Mouse (Mus musculus) liver, embryonic 14.5 days (tissue): ENCODE data around the gene Whamm. TPM values are rescaled to one million over a fixed set of nuclear protein-coding genes. Genes with fewer than 3 reads are reported as not detected.

Experiments used
- ATAC-seq: fragments of 200-750 bp; cut with Nextera tagmentation; 2 replicates; pipeline ENCODE4 v1.8.0; 2017; ENCODE audit warnings: moderate number of reproducible peaks, mild to moderate bottlenecking, moderate library complexity; ENCODE audit not compliant: insufficient read depth
- DNase-seq, 3 experiments: peaks; one replicate each; pipeline ENCODE4 v3.0.0-alpha.2; 2012 to 2013; ENCODE audit warnings: low read depth in 3 of 3, low spot score in 3 of 3
- H3K27ac ChIP-seq: fragments of 300-500 bp; sonication (generic); 2 replicates; pipeline ENCODE4 v1.5.1; 2014; ENCODE audit warnings: moderate library complexity, mild to moderate bottlenecking, control low read depth, inconsistent platforms
- H3K27me3 ChIP-seq: fragments of 300-500 bp; sonication (generic); 2 replicates; pipeline ENCODE4 v1.6.1; 2014; ENCODE audit warnings: mild to moderate bottlenecking, low read length, moderate library complexity; ENCODE audit not compliant: control insufficient read depth, insufficient read depth
- H3K36me3 ChIP-seq: fragments of 300-500 bp; sonication (generic); replicated peaks from 2 replicates; pipeline ENCODE4 v1.6.1; 2014; ENCODE audit warnings: low read depth; ENCODE audit not compliant: control insufficient read depth, insufficient read depth
- H3K4me1 ChIP-seq, 2 experiments: fragments of 200-500 bp in 1 of 2; fragments of 300-500 bp in 1 of 2; sonication (generic) in 1 of 2; replicated peaks; 2 replicates each; pipeline ENCODE4 v1.6.1; 2012 to 2014; ENCODE audit warnings: antibody characterized with exemption in 1 of 2, inconsistent platforms in 1 of 2, low read length in 1 of 2; ENCODE audit not compliant: control insufficient read depth in 2 of 2, insufficient read depth in 2 of 2
- H3K4me2 ChIP-seq: fragments of 300-500 bp; sonication (generic); 2 replicates; pipeline ENCODE4 v1.6.1; 2014; ENCODE audit warnings: low read depth, mild to moderate bottlenecking, control low read depth, moderate library complexity
- H3K4me3 ChIP-seq, 2 experiments: fragments of 200-500 bp in 1 of 2; fragments of 300-500 bp in 1 of 2; sonication (generic) in 1 of 2; 2 replicates each; pipeline ENCODE4 v1.5.1; 2012 to 2014; ENCODE audit warnings: low read depth in 2 of 2, low read length in 2 of 2, mild to moderate bottlenecking in 2 of 2, control low read depth in 1 of 2, inconsistent platforms in 1 of 2, moderate library complexity in 1 of 2; ENCODE audit not compliant: insufficient read depth in 1 of 2
- H3K9ac ChIP-seq: fragments of 300-500 bp; sonication (generic); replicated peaks from 2 replicates; pipeline ENCODE4 v1.6.1; 2014; ENCODE audit warnings: mild to moderate bottlenecking, control low read depth, moderate library complexity
- H3K9me3 ChIP-seq: fragments of 300-500 bp; sonication (generic); 2 replicates; pipeline ENCODE4 v1.6.1; 2016; ENCODE audit warnings: low read length, mixed read lengths; ENCODE audit not compliant: control insufficient read depth
- CTCF ChIP-seq: IDR thresholded peaks from 2 replicates; pipeline ENCODE4 v1.5.1; 2016; ENCODE audit warnings: antibody characterized with exemption, low read depth, control low read depth
- EP300 ChIP-seq: IDR thresholded peaks from 2 replicates; pipeline ENCODE4 v1.6.1; 2016; ENCODE audit warnings: antibody characterized with exemption, low read depth
- WGBS: fragments of 180-500 bp; shearing (Covaris S2); extraction: QIAGEN DNeasy Blood & Tissue Kit; methylation state at CpG from one replicate; pipeline ENCODE4 v1.1.7; 2014; ENCODE audit not compliant: insufficient replicate concordance; 5-methylcytosine and 5-hydroxymethylcytosine counted together
- polyA plus RNA-seq, 2 experiments: library from polyadenylated mRNA; depleted of rRNA in 1 of 2; stranded (reverse) in 1 of 2; unstranded in 1 of 2; fragments of >200 nt; fragmentation: Nextera tagmentation in 1 of 2; extraction: Ambion mirVana in 1 of 2; gene quantifications; 2 replicates each; pipeline versions ENCODE4 v1.2.1 to v1.2.3; 2012 to 2014

The Whamm gene
- polyA plus RNA-seq, 2 experiments, result 6.3 to 6.9 TPM

DNA sequence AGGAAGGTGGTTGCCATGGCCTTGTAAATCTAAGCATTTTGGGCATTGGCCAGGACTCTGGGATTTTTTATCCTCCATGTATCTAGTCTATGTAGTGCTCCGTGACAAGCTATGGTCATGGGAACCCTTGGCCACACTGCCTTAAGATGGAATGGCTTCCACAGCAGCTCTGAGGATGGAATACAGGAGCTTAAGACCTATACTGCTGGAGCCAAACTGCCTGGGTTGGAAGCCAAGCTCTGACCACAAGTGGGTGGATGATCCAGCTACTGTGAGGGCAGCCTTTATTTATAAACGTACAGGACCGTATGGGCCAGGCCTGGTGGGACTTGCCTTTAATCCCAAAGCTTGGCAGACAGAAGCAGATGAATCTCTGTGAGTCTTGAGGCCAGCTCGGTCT, 34.6 kb upstream of the Whamm start:
- Histone ChIP-seq H3K36me3 (peaks cover 4% of the 10 kb centered on the region), H3K27me3 (no peaks in the 10 kb centered on the region), H3K4me1 (0 out of 4 replicates have a peak, but pooled peaks cover 0 to 5% of the 10 kb centered on the region in 2 experiments), H3K9ac (no peak overlapping the region), H3K4me3 (no peak overlapping the region), H3K4me2 (no peak overlapping the region), H3K9me3 (no peaks in the 10 kb centered on the region; the same call in 1 of the 2 replicates), H3K27ac (no peak overlapping the region)
- DNase-seq (no peak), ATAC-seq (no peak)
- no peak for TF ChIP-seq EP300
- TF ChIP-seq CTCF, result no peak
- 76% methylated on average over 4 of the region's 4 CpGs for WGBS

DNA sequence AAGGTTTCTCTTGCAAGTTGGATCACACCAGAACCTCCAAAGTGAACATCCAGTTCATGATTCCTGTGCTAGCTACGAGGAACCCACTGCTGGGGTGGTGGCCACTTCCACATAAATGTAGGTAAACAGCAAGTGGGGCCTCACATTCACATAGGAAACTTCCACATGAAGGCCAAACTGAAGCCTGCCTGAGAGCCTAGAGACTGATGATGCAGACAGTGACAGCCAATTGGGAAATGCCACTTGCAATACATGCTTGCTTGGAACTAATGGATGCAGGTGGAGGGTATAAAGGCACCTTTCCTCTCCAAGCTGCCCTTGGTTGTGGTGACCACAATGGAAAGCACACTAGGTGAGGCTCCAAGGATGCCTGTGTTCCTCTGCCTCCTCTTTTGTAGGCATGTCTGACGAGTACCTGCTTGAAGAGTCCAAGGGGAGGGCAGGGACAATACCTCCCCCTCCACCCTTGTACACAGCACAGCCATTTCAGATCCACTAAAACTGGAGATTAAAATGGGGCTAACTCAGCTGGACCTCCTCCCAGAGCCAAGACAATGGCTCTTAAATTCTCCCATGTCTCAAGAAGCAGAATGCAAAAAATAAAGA, 32.9 kb upstream of the Whamm start:
- no peak for DNase-seq
- Histone ChIP-seq H3K36me3 (no peaks in the 10 kb centered on the region; the same call in 1 of the 2 replicates), H3K27me3 (no peaks in the 10 kb centered on the region), H3K4me2 (no peak overlapping the region), H3K9me3 (no peaks in the 10 kb centered on the region; the same call in 1 of the 2 replicates), H3K4me1 (0 out of 4 replicates have a peak, but pooled peaks cover 0 to 8% of the 10 kb centered on the region in 2 experiments), H3K4me3 (no peak overlapping the region), H3K27ac (no peak overlapping the region), H3K9ac (no peak overlapping the region)
- TF ChIP-seq CTCF, result no peak
- TF ChIP-seq EP300, result no peak
- 43% methylated on average over 2 of the region's 2 CpGs for WGBS
- no peak for ATAC-seq

DNA sequence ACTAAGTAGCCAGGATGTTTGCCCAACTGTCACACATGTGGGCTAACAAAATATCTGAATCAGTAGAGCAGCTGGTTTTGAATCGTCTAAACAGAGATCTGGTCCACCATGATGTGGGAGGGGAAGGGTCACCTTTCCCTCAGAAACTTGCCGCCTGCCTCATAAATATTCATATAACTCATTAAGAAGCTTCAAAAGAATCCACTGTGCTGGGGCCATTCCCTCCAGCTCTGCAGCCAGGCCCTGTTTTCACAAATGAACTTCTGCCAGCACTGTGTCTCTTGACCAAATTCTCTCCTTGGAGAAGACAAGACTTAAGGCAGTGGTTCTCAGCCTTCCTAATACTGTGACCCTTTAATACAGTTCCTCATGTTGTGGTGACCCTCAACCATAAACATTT, 31.5 kb upstream of the Whamm start:
- H3K9me3 ChIP-seq, result no peaks in the 10 kb centered on the region
- WGBS, result 33% methylated on average over 2 of the region's 2 CpGs

DNA sequence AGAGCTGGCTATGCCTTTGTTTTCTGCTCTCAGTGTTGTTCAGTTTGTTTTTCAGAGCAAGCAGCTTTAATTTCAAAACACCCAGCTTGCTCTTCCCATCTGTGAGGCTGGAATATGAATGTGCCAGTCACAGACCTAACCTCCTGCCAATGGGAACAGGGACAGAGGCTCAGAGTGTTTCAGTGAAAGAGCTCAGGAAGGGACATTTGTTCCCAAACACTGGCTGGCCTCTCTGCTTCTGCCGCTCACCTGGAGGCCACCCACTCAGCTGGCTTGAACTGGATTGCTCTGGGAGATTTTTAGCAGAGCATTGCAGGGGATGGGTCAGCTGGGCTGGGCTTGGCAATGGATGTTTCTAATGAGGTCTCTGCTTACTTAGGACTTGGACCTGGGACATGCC, 30.1 kb upstream of the Whamm start:
- H3K27ac ChIP-seq, result no peak overlapping the region
- no peaks in the 10 kb centered on the region for H3K9me3 ChIP-seq
- H3K4me3 ChIP-seq, result no peak overlapping the region
- H3K9ac ChIP-seq, result no peak overlapping the region
- DNase-seq (no peak), ATAC-seq (no peak)
- 0 out of 4 replicates have a peak, but pooled peaks cover 0 to 8% of the 10 kb centered on the region in 2 experiments for H3K4me1 ChIP-seq
- H3K27me3 ChIP-seq, result no peaks in the 10 kb centered on the region
- H3K4me2 ChIP-seq, result no peak overlapping the region
- TF ChIP-seq EP300 (no peak), CTCF (no peak)
- no peaks in the 10 kb centered on the region for H3K36me3 ChIP-seq
- 70% methylated on average over 1 of the region's 1 CpGs for WGBS

More for the DNA sequence above, 31.5 kb upstream of the Whamm start:
- Histone ChIP-seq H3K4me1 (0 out of 4 replicates have a peak, but pooled peaks cover 0 to 8% of the 10 kb centered on the region in 2 experiments), H3K27me3 (no peaks in the 10 kb centered on the region), H3K27ac (no peak overlapping the region), H3K9ac (no peak overlapping the region), H3K36me3 (no peaks in the 10 kb centered on the region), H3K4me2 (no peak overlapping the region), H3K4me3 (no peak overlapping the region)
- DNase-seq (no peak), ATAC-seq (no peak)
- no peak for TF ChIP-seq CTCF
- TF ChIP-seq EP300, result no peak

DNA sequence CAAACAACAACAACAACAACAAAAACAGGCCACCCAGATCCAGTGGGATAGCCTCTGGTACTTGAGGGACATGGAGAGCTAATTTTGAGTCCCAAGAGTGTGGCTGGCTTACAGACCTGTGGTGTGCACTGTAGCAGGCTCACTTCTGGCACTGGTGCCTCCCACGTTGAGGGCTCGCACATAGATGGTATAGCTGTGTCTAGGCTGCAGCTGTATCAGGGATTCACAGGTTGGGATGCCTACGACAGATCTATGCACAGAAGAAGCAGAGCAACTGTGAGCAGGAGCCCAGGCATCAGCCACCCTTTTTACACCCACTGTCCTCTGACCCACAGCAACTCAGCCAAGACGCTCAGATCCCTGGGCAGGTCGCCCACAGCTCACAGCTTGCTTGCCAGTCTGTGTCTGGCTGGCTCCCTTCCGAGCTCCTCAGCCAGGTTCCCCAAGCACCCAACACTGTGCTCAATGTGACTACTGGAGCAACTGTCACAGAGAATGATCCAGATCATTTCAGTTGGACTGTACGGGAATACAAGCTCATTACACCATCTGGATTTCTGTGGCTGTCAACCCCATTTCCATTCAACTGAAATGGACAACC, 29.0 kb upstream of the Whamm start:
- H3K9ac ChIP-seq, result no peak overlapping the region
- H3K4me3 ChIP-seq, result no peak overlapping the region
- no peak for ATAC-seq
- no peak for DNase-seq
- no peak overlapping the region for H3K4me2 ChIP-seq
- WGBS, result 57% methylated on average over 7 of the region's 7 CpGs
- no peaks in the 10 kb centered on the region for H3K9me3 ChIP-seq
- 0 out of 4 replicates have a peak, but pooled peaks cover 0 to 4% of the 10 kb centered on the region in 2 experiments for H3K4me1 ChIP-seq
- H3K27me3 ChIP-seq, result no peaks in the 10 kb centered on the region
- no peaks in the 10 kb centered on the region for H3K36me3 ChIP-seq
- no peak for TF ChIP-seq EP300
- TF ChIP-seq CTCF, result no peak
- no peak overlapping the region for H3K27ac ChIP-seq
